Mouse (Mus musculus): ENCODE measurements around the gene Lexm.

The Lexm gene

GRCm38 (mm10) chr4:106617056-106617455 lies at the start of gene Lexm:
Gene Lexm (minus strand): TSS chr4:106617241.
- peak; percentile 6 to 11 for DNase-seq

- DNase-seq = no peak
These were observed 49.5 kb upstream of the Lexm start for GRCm38 (mm10) chr4:106666546-106666945.

GRCm38 (mm10) chr4:106665673-106666072 lies 48.6 kb upstream of the Lexm start:
- no peak for DNase-seq

GRCm38 (mm10) chr4:106665269-106665668 lies 48.2 kb upstream of the Lexm start:
- no peak for DNase-seq

GRCm38 (mm10) chr4:106664697-106665096 lies 47.7 kb upstream of the Lexm start:
- no peak for DNase-seq

GRCm38 (mm10) chr4:106663956-106664470 lies 47.0 kb upstream of the Lexm start:
- no peak for DNase-seq

GRCm38 (mm10) chr4:106655681-106656080 lies 38.6 kb upstream of the Lexm start:
- no peak for DNase-seq

GRCm38 (mm10) chr4:106653051-106653450 lies 36.0 kb upstream of the Lexm start:
- DNase-seq = no peak

- no peak for DNase-seq
These were observed 35.5 kb upstream of the Lexm start for GRCm38 (mm10) chr4:106652546-106652945.

- peak; percentile 95 to 96 for DNase-seq
These were observed 33.9 kb upstream of the Lexm start, which contains the start of gene Pars2 for GRCm38 (mm10) chr4:106650833-106651527. Gene Pars2 (plus strand): TSS chr4:106651069.

GRCm38 (mm10) chr4:106647137-106647536 lies 30.1 kb upstream of the Lexm start:
- DNase-seq = no peak

- DNase-seq = no peak
These were observed 28.8 kb upstream of the Lexm start for GRCm38 (mm10) chr4:106645797-106646196.

GRCm38 (mm10) chr4:106644218-106644610 lies 27.2 kb upstream of the Lexm start:
- no peak for DNase-seq

GRCm38 (mm10) chr4:106643483-106644217 lies 26.6 kb upstream of the Lexm start:
- no peak for DNase-seq

- no peak for DNase-seq
These were observed 17.0 kb upstream of the Lexm start for GRCm38 (mm10) chr4:106634086-106634479.

GRCm38 (mm10) chr4:106633281-106634085 lies 16.4 kb upstream of the Lexm start:
- DNase-seq = no peak

GRCm38 (mm10) chr4:106632313-106632712 lies 15.3 kb upstream of the Lexm start:
- DNase-seq = no peak

- DNase-seq = no peak
These were observed 13.5 kb upstream of the Lexm start for GRCm38 (mm10) chr4:106630333-106631220.

- no peak for DNase-seq
These were observed 12.3 kb upstream of the Lexm start for GRCm38 (mm10) chr4:106629374-106629773.

GRCm38 (mm10) chr4:106628650-106629360 lies 11.8 kb upstream of the Lexm start:
- no peak for DNase-seq

- no peak for DNase-seq
These were observed 10.8 kb upstream of the Lexm start for GRCm38 (mm10) chr4:106627809-106628208.

All from thymus, adult 18-20 months (tissue).